Mouse (Mus musculus) lung, postnatal 14 days (tissue): Measurements from ENCODE around the gene Pde3a.
A peak's percentile ranks its signal among the peaks of the same experiment; 100 is the strongest.

Source experiments
- DNase-seq: peaks from one replicate; pipeline ENCODE4 v3.0.0; 2021

Gene Pde3a

DNA sequence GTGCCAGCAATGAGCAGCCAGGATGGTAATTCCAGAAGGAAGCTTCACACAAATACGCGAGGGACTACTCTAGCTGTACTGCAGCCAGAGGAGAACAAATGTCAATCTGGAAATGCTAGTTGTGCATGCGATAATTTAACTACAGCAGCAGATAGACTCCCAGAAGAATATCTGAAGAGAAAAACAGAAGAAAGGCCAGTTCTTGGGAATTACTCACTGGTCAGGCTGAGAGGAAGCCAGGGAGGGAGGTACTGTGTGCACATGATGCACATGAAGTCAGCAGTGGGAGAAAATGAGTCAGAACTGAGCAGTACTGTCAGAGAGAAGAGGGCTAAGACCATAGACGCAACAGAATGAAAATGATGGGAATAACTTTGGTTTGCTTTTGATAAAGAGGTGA is 159.7 kb downstream of the Pde3a start:
- no peak for DNase-seq

DNA sequence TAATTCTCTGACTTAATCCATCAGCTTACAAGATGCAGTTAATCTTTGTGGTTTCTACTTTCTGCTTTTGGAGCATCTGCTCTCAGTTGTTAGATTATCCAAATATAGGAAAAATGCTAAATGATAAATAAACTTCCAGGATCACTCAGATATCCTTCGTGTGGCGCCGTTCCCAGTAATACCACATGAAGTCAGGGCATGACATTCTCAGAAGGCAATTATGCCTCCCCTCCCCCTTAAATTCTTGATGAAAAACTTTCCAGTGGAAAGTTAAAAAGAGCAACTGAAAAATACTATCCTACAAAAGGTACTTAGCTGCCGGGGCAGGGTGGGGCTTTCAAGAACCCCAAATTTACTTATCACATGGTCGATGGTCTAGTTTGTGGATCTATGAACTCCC is 161.8 kb downstream of the Pde3a start:
- no peak for DNase-seq

DNA sequence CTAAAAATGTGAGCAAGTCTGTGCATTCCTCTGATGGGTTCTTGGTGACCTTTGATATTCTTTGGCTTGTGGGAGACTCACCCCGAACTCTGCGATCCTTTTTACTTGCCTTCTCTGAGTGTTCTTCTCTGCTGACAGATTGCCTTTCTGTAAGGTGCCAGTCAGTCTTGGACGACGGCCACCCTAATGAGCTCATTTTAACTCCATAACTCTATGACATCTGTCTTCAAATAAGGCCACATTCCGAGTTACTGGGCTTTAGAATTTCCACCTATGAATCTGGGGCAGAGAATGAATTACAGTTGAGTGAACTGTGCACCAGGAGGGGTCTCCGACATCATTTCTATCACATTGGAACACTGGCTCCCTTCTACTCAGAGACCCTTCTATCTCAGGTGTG is 176.0 kb downstream of the Pde3a start:
- no peak for DNase-seq

GRCm38 (mm10) chr6:141428587-141428986 is 179.5 kb downstream of the Pde3a start:
- DNase-seq = no peak

DNA sequence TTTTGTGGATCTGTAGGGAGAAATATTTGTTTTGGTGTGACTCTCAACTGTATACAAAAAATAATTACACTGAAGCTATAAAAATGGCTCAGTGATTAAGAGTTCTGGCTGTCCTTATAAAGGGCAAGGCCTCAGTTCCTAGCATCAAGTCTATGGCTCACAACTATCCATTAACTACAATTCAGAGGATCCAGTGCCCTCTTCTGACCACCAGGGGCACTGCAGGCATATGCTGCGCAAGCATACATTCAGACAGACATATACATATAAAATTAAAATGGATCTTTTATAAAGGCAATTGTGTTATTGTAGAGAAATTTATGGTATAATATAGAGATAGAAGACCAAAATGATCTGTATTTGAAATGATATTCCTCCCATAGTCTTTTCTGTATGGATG is 181.1 kb downstream of the Pde3a start:
- DNase-seq = no peak

DNA sequence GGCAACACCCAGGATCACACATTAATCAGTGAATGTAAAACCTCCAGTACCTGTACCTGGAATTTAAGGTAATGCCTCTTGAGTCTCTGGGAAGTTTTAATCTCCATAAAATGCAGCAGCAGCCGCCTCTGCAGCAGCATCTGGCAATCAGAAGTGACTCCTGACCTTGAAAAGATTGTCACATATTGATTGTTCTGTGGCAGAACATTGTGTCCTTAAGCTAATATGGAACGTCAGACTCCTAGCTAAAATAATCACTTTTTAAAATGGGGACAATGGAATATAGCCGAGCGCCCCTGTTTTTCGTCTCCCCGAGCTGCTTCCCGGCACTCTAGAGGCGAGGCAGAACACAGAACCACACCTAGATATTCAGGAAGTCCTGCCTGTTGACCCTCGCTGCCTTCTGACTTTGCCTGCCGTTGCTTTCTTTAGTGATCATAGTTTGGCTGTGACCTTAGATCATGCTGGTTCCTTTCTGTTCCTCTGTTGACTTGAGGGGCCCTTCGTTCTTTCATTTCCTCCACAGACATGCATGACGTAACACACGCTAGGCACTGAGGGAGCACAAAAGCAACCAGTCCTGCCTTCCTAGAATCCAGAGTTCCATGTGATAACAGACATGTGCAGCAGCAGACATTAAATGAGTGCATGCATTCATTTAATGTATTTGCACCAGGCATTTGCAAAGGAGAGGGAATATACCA is 183.4 kb downstream of the Pde3a start:
- DNase-seq = no peak

GRCm38 (mm10) chr6:141433917-141434756 is 185.1 kb downstream of the Pde3a start:
- no peak for DNase-seq

GRCm38 (mm10) chr6:141435160-141435559 is 186.1 kb downstream of the Pde3a start:
- DNase-seq = no peak

- no peak for DNase-seq
Observed at GRCm38 (mm10) chr6:141439965-141440364, 190.9 kb downstream of the Pde3a start.

DNA sequence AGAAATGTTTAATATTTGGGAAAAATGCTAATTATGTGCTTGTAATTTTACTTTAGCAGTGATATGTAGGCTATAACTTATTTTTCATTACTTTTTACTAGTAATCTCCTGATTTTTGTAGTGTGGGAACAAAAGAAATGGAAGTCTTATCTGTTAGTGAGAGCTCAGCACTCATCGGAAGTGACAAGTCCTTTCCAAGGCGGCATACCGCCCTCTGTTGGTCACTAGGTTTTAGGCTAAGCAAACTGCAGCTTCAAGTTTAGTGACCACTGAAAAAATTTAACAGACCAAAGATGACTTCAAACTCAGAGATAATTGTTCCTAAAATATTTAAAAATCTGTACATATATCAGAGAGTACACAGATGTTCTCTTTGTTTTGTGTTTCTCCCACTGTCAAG is 198.5 kb downstream of the Pde3a start:
- peak; percentile 83 for DNase-seq

- no peak for DNase-seq
Observed at GRCm38 (mm10) chr6:141448886-141449285, 199.8 kb downstream of the Pde3a start.

- no peak for DNase-seq
Observed at GRCm38 (mm10) chr6:141455335-141455734, 206.3 kb downstream of the Pde3a start.

GRCm38 (mm10) chr6:141456591-141456990 is 207.5 kb downstream of the Pde3a start:
- no peak for DNase-seq

DNA sequence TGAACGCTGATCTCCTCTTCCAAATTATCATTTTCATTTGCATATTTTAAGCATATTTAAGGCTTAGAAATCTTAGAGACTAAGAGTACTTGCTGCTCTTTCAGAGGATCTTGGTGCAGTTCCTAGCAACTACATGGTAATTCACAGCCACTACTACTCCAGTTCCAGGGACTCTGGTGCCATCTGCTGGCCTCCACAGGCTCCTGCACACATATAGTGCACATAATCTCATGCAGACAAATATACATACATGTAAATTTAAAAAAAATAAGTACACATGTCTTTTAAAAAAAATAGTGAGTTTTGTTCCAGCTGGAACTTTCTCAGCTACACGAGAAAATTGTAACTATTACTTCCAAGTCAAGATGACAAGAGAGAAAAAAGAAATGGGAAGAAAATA is 221.2 kb downstream of the Pde3a start:
- no peak for DNase-seq

DNA sequence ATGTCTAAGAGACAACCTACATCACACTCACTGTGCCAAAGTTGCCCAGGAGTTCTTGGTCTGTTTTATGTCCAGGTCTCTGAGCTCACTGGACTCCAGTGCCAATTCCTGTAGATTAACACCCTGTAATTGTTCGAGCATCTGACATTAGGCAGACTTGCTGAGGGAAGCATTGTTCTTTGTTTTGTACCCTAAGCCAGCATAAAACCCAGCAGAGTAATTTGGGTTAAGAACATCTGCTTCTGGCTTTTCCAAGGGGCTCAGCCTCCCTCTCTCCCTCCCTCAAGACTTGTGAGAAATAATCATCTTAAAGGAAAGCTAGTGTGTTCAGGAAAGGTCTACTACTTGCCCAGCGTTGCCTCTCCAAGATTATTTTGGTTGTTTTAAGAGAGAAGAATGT is 225.2 kb downstream of the Pde3a start:
- no peak for DNase-seq

DNA sequence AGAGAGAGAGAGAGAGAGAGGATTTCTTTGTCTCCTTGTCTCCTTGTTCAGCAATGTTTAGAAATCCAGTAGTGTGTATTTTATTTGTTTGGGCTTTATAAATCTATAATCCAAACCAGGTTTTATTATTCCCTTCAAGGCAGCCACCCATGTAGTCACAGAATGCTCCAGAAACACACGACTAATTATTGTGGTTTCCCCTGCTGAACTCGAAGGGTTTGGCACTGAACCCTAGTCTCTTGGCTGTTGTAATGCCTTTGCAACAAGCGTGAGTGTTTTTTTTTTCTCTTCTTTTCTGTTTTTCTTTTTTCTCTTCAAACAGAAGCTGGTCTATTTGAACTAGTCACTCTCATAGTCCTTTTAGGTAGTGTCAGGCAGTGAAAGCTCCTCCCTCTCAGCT is 225.6 kb downstream of the Pde3a start:
- peak; percentile 8 for DNase-seq

- DNase-seq = peak; percentile 82
Observed at GRCm38 (mm10) chr6:141485302-141486021, 236.4 kb downstream of the Pde3a start.

- peak; percentile 9 for DNase-seq
Observed at GRCm38 (mm10) chr6:141487266-141487665, 238.2 kb downstream of the Pde3a start.

GRCm38 (mm10) chr6:141488619-141489018 is 239.6 kb downstream of the Pde3a start:
- peak; percentile 69 for DNase-seq

DNA sequence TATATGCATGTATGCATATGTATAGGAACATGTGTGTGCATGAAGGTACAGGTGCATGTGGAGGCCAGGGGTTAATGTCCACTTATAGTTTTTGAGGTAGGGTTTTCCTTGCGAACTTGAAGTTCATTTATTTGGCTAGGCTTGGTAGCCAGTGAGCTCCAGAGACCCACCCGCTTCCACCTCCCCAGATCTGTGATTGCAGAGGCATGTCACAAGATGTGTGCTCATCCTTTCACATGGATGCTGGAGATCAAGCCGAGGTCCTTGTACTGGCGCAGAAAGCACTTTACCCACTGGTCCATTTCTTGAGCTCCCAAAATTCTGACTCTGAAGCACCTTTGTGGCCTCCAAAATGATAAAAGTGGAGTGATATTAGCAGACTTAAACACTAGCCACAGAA is 245.8 kb downstream of the Pde3a start:
- DNase-seq = no peak

DNA sequence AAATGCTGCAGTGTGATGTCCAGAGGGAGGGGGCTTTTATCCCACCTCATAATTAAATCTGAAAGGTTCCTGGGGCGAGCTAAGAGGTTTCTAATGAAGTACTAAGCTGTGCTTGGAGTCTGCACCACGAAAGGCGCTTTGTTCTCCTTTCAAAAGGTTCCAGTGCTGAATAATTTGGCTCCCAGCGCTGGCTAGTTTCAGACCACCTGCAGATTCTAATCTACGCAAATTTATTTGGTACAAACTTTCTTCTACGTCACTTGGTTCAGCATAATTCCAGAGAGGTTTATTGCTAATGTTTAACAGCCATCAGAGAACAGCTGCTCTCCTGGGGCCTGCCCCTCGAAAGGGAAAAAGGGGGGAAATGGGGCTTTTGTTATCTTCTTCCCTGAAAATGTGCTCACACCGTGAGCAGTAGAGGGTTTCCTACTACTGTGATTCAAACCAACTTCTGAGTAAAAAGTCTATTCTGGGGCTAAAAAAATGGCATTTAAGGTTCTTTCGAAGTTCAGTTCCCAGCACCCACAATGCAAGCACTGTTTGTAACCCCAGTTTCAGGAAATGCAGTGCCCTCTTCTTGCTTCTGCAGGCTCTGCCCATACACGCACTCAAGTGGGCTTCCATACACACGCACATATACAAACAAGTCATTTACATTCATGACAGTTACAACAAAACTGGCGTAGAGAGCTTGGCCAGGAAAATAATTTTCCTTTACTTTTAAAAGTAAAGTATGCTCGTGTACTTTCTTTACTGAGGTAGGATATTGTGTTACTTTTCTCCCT is 246.8 kb downstream of the Pde3a start:
- DNase-seq = no peak

GRCm38 (mm10) chr6:141499511-141499910 is 250.4 kb downstream of the Pde3a start:
- DNase-seq = no peak

GRCm38 (mm10) chr6:141501171-141501570 is 252.1 kb downstream of the Pde3a start:
- DNase-seq = no peak
